Mouse (Mus musculus) kidney, embryonic 16.5 days (tissue): ENCODE measurements around the gene Gm42417. TPM values are rescaled to one million over a fixed set of nuclear protein-coding genes. Genes with fewer than 3 reads are reported as not detected.
A peak's percentile ranks its signal among the peaks of the same experiment; 100 is the strongest.

Experiments
- ATAC-seq: fragments of 200-750 bp; cut with Nextera tagmentation; 2 replicates; pipeline ENCODE4 v1.8.0; 2017; ENCODE audit warnings: moderate TSS enrichment; ENCODE audit not compliant: low FRiP score, low TSS enrichment
- H3K27ac ChIP-seq: fragments of 300-500 bp; sonication (generic); 2 replicates; pipeline ENCODE4 v1.5.1; 2014; ENCODE audit warnings: low read length
- H3K27me3 ChIP-seq: fragments of 300-500 bp; sonication (generic); 2 replicates; pipeline ENCODE4 v1.6.1; 2014; ENCODE audit warnings: low read length, control low read depth, mixed read lengths; ENCODE audit not compliant: insufficient read depth
- H3K36me3 ChIP-seq: fragments of 300-500 bp; sonication (generic); 2 replicates; pipeline ENCODE4 v1.6.1; 2014; ENCODE audit warnings: low read length, control low read depth, mixed read lengths; ENCODE audit not compliant: insufficient read depth
- H3K4me1 ChIP-seq: fragments of 300-500 bp; sonication (generic); 2 replicates; pipeline ENCODE4 v1.6.1; 2014; ENCODE audit warnings: low read length, control low read depth, mixed read lengths; ENCODE audit not compliant: insufficient read depth
- H3K4me2 ChIP-seq: fragments of 300-500 bp; sonication (generic); replicated peaks from 2 replicates; pipeline ENCODE4 v1.6.1; 2014; ENCODE audit warnings: low read depth, low read length
- H3K4me3 ChIP-seq: fragments of 300-500 bp; sonication (generic); 2 replicates; pipeline ENCODE4 v1.5.1; 2014; ENCODE audit warnings: mild to moderate bottlenecking, low read length
- H3K9ac ChIP-seq: fragments of 300-500 bp; sonication (generic); replicated peaks from 2 replicates; pipeline ENCODE4 v1.6.1; 2014; ENCODE audit warnings: low read length
- H3K9me3 ChIP-seq: fragments of 300-500 bp; sonication (generic); 2 replicates; pipeline ENCODE4 v1.6.1; 2016; ENCODE audit warnings: low read length, control low read depth
- WGBS: fragments of 180-500 bp; shearing (Covaris S2); extraction: QIAGEN DNeasy Blood & Tissue Kit; methylation state at CpG from one replicate; pipeline ENCODE4 v1.1.7; 2014; 5-methylcytosine and 5-hydroxymethylcytosine counted together
- polyA plus RNA-seq: library from polyadenylated mRNA; unstranded; fragments of >200 nt; fragmentation: Nextera tagmentation; extraction: Ambion mirVana; gene quantifications from 2 replicates; pipeline ENCODE4 v1.2.1, GENCODE M21; 2015

Gm42417 gene
- polyA plus RNA-seq, 1 experiment from 2014 or later, result 0.30 TPM

- H3K9me3 ChIP-seq, result no peaks in the 10 kb centered on the region
- no peak for ATAC-seq
- no peak overlapping the region for H3K4me3 ChIP-seq
- H3K4me1 ChIP-seq, result peaks cover 60% of the 10 kb centered on the region
- H3K27me3 ChIP-seq, result no peaks in the 10 kb centered on the region
- no peak overlapping the region for H3K4me2 ChIP-seq
- WGBS, result 57% methylated on average over 6 of the region's 6 CpGs
- H3K9ac ChIP-seq, result no peak overlapping the region
- no peaks in the 10 kb centered on the region for H3K36me3 ChIP-seq
- no peak overlapping the region for H3K27ac ChIP-seq
These were observed 36.1 kb upstream of the Gm42417 start for GRCm38 (mm10) chr1:36575347-36575746.

- ATAC-seq, result no peak
- Histone ChIP-seq H3K27ac (no peak overlapping the region), H3K4me3 (no peak overlapping the region), H3K4me2 (no peak overlapping the region), H3K9me3 (no peaks in the 10 kb centered on the region), H3K4me1 (peaks cover 60% of the 10 kb centered on the region), H3K9ac (no peak overlapping the region), H3K36me3 (no peaks in the 10 kb centered on the region), H3K27me3 (no peaks in the 10 kb centered on the region)
- 70% methylated on average over 5 of the region's 5 CpGs for WGBS
These were observed 35.1 kb upstream of the Gm42417 start for GRCm38 (mm10) chr1:36574196-36574955.

GRCm38 (mm10) chr1:36573524-36573923 is 34.3 kb upstream of the Gm42417 start:
- no peaks in the 10 kb centered on the region for H3K27me3 ChIP-seq
- no peak for ATAC-seq
- no peak overlapping the region for H3K27ac ChIP-seq
- H3K36me3 ChIP-seq, result no peaks in the 10 kb centered on the region
- H3K4me3 ChIP-seq, result no peak overlapping the region
- H3K4me1 ChIP-seq, result peaks cover 64% of the 10 kb centered on the region
- 70% methylated on average over 8 of the region's 8 CpGs for WGBS
- H3K9ac ChIP-seq, result no peak overlapping the region
- no peak overlapping the region for H3K4me2 ChIP-seq
- no peaks in the 10 kb centered on the region for H3K9me3 ChIP-seq

- no peaks in the 10 kb centered on the region for H3K36me3 ChIP-seq
- peaks cover 66% of the 10 kb centered on the region for H3K4me1 ChIP-seq
- H3K27ac ChIP-seq, result peak overlapping the region; percentile 47; the same call in 1 of the 2 replicates
- H3K9ac ChIP-seq, result no peak overlapping the region
- no peak overlapping the region for H3K4me2 ChIP-seq
- ATAC-seq, result no peak
- H3K4me3 ChIP-seq, result no peak overlapping the region
- 67% methylated on average over 1 of the region's 1 CpGs for WGBS
- no peaks in the 10 kb centered on the region for H3K9me3 ChIP-seq
- H3K27me3 ChIP-seq, result no peaks in the 10 kb centered on the region
These were observed 33.5 kb upstream of the Gm42417 start for GRCm38 (mm10) chr1:36572709-36573108.

- H3K36me3 ChIP-seq, result no peaks in the 10 kb centered on the region
- no peaks in the 10 kb centered on the region for H3K9me3 ChIP-seq
- WGBS, result 58% methylated on average over 2 of the region's 2 CpGs
- peaks cover 70% of the 10 kb centered on the region for H3K4me1 ChIP-seq
- peak overlapping the region; percentile 47 for H3K27ac ChIP-seq
- H3K27me3 ChIP-seq, result no peaks in the 10 kb centered on the region
- no peak overlapping the region for H3K4me2 ChIP-seq
- H3K4me3 ChIP-seq, result no peak overlapping the region
- H3K9ac ChIP-seq, result no peak overlapping the region
- 0 out of 2 replicates have a peak, but pooled peaks have one; percentile 0 for ATAC-seq
These were observed 33.0 kb upstream of the Gm42417 start for GRCm38 (mm10) chr1:36572140-36572700.

- WGBS, result 37% methylated on average over 6 of the region's 6 CpGs
- H3K4me1 ChIP-seq, result peaks cover 71% of the 10 kb centered on the region
- H3K9me3 ChIP-seq, result no peaks in the 10 kb centered on the region
- H3K4me3 ChIP-seq, result no peak overlapping the region
- no peak overlapping the region for H3K9ac ChIP-seq
- H3K27ac ChIP-seq, result peak overlapping the region; percentile 62
- H3K4me2 ChIP-seq, result no peak overlapping the region
- ATAC-seq, result peak; percentile 46
- no peaks in the 10 kb centered on the region for H3K27me3 ChIP-seq
- no peaks in the 10 kb centered on the region for H3K36me3 ChIP-seq
These were observed 32.4 kb upstream of the Gm42417 start for GRCm38 (mm10) chr1:36571627-36572026.

- H3K4me1 ChIP-seq, result peaks cover 64% of the 10 kb centered on the region
- no peaks in the 10 kb centered on the region for H3K9me3 ChIP-seq
- no peaks in the 10 kb centered on the region for H3K36me3 ChIP-seq
- H3K27ac ChIP-seq, result peak overlapping the region; percentile 90
- H3K4me2 ChIP-seq, result no peak overlapping the region
- no peak overlapping the region for H3K4me3 ChIP-seq
- no peak for ATAC-seq
- no peaks in the 10 kb centered on the region for H3K27me3 ChIP-seq
- 86% methylated on average over 5 of the region's 5 CpGs for WGBS
- peak overlapping the region; percentile 31; the same call in 1 of the 2 replicates for H3K9ac ChIP-seq
These were observed 31.1 kb upstream of the Gm42417 start for GRCm38 (mm10) chr1:36570320-36570719.

- Histone ChIP-seq H3K27ac (peak overlapping the region; percentile 90), H3K4me2 (no peak overlapping the region), H3K9me3 (no peaks in the 10 kb centered on the region), H3K4me1 (peaks cover 64% of the 10 kb centered on the region), H3K9ac (peak overlapping the region; percentile 31), H3K4me3 (no peak overlapping the region), H3K27me3 (no peaks in the 10 kb centered on the region), H3K36me3 (no peaks in the 10 kb centered on the region)
- 41% methylated on average over 7 of the region's 7 CpGs for WGBS
- ATAC-seq, result no peak
These were observed 30.6 kb upstream of the Gm42417 start for GRCm38 (mm10) chr1:36569694-36570276.

GRCm38 (mm10) chr1:36568776-36569175 is 29.5 kb upstream of the Gm42417 start:
- H3K9me3 ChIP-seq, result no peaks in the 10 kb centered on the region
- H3K4me2 ChIP-seq, result peak overlapping the region; percentile 28; the same call in 1 of the 2 replicates
- ATAC-seq, result no peak
- no peaks in the 10 kb centered on the region for H3K27me3 ChIP-seq
- WGBS, result 54% methylated on average over 4 of the region's 4 CpGs
- H3K9ac ChIP-seq, result peak overlapping the region; percentile 29
- H3K4me3 ChIP-seq, result no peak overlapping the region
- H3K4me1 ChIP-seq, result peaks cover 71% of the 10 kb centered on the region
- no peaks in the 10 kb centered on the region for H3K36me3 ChIP-seq
- peak overlapping the region; percentile 90 for H3K27ac ChIP-seq
